Mouse (Mus musculus): ENCODE measurements at regions not wholly inside any gene's neighbourhood (a gene's known extent, or its start where the extent isn't known, plus 50 kb on each side); places are given as distances from the start of the nearest gene placed in this dataset.

GRCm38 (mm10) chr2:75418689-75419088 is 240.4 kb upstream of the Hnrnpa3 start:
- in situ Hi-C loops (cut with MboI; ENCODE audit: low pct_unique_long_range_greater_than_20kb in 1 of 2, low sequenced_read_pairs in 2 of 2, unreplicated experiment in 1 of 2) = no loop called here

GRCm38 (mm10) chr2:75419142-75419541 is 239.9 kb upstream of the Hnrnpa3 start:
- in situ Hi-C loops (cut with MboI; ENCODE audit: low pct_unique_long_range_greater_than_20kb in 1 of 2, low sequenced_read_pairs in 2 of 2, unreplicated experiment in 1 of 2) = no loop called here

- in situ Hi-C loops (cut with MboI; ENCODE audit: low pct_unique_long_range_greater_than_20kb in 1 of 2, low sequenced_read_pairs in 2 of 2, unreplicated experiment in 1 of 2) = no loop called here
Measured at GRCm38 (mm10) chr2:75422798-75423685, 236.0 kb upstream of the Hnrnpa3 start.

- in situ Hi-C loops (cut with MboI; ENCODE audit: low pct_unique_long_range_greater_than_20kb in 1 of 2, low sequenced_read_pairs in 2 of 2, unreplicated experiment in 1 of 2) = no loop called here
Measured at GRCm38 (mm10) chr2:75423872-75424271, 235.2 kb upstream of the Hnrnpa3 start.

- in situ Hi-C loops (cut with MboI; ENCODE audit: low pct_unique_long_range_greater_than_20kb in 1 of 2, low sequenced_read_pairs in 2 of 2, unreplicated experiment in 1 of 2) = no loop called here
Measured at GRCm38 (mm10) chr2:75424363-75424762, 234.7 kb upstream of the Hnrnpa3 start.

GRCm38 (mm10) chr2:75424911-75425310 is 234.2 kb upstream of the Hnrnpa3 start:
- in situ Hi-C loops (cut with MboI; ENCODE audit: low pct_unique_long_range_greater_than_20kb in 1 of 2, low sequenced_read_pairs in 2 of 2, unreplicated experiment in 1 of 2) = no loop called here

- in situ Hi-C loops (cut with MboI; ENCODE audit: low pct_unique_long_range_greater_than_20kb in 1 of 2, low sequenced_read_pairs in 2 of 2, unreplicated experiment in 1 of 2) = no loop called here
Measured at GRCm38 (mm10) chr2:75425384-75425783, 233.7 kb upstream of the Hnrnpa3 start.

- in situ Hi-C loops (cut with MboI; ENCODE audit: low pct_unique_long_range_greater_than_20kb in 1 of 2, low sequenced_read_pairs in 2 of 2, unreplicated experiment in 1 of 2) = no loop called here
Measured at GRCm38 (mm10) chr2:75425791-75426190, 233.3 kb upstream of the Hnrnpa3 start.

GRCm38 (mm10) chr2:75427936-75428458 is 231.1 kb upstream of the Hnrnpa3 start:
- in situ Hi-C loops (cut with MboI; ENCODE audit: low pct_unique_long_range_greater_than_20kb in 1 of 2, low sequenced_read_pairs in 2 of 2, unreplicated experiment in 1 of 2) = no loop called here

GRCm38 (mm10) chr2:75430161-75430940 is 228.7 kb upstream of the Hnrnpa3 start:
- in situ Hi-C loops (cut with MboI; ENCODE audit: low pct_unique_long_range_greater_than_20kb in 1 of 2, low sequenced_read_pairs in 2 of 2, unreplicated experiment in 1 of 2) = no loop called here

- in situ Hi-C loops (cut with MboI; ENCODE audit: low pct_unique_long_range_greater_than_20kb in 1 of 2, low sequenced_read_pairs in 2 of 2, unreplicated experiment in 1 of 2) = no loop called here
Measured at GRCm38 (mm10) chr2:75431981-75432380, 227.1 kb upstream of the Hnrnpa3 start.

GRCm38 (mm10) chr2:75434521-75434920 is 224.5 kb upstream of the Hnrnpa3 start:
- in situ Hi-C loops (cut with MboI; ENCODE audit: low pct_unique_long_range_greater_than_20kb in 1 of 2, low sequenced_read_pairs in 2 of 2, unreplicated experiment in 1 of 2) = no loop called here

GRCm38 (mm10) chr2:75439522-75440230 is 219.4 kb upstream of the Hnrnpa3 start:
- in situ Hi-C loops (cut with MboI; ENCODE audit: low pct_unique_long_range_greater_than_20kb in 1 of 2, low sequenced_read_pairs in 2 of 2, unreplicated experiment in 1 of 2) = no loop called here

GRCm38 (mm10) chr2:75442632-75443031 is 216.4 kb upstream of the Hnrnpa3 start:
- in situ Hi-C loops (cut with MboI; ENCODE audit: low pct_unique_long_range_greater_than_20kb in 1 of 2, low sequenced_read_pairs in 2 of 2, unreplicated experiment in 1 of 2) = no loop called here

- in situ Hi-C loops (cut with MboI; ENCODE audit: low pct_unique_long_range_greater_than_20kb in 1 of 2, low sequenced_read_pairs in 2 of 2, unreplicated experiment in 1 of 2) = no loop called here
Measured at GRCm38 (mm10) chr2:75445189-75445588, 213.9 kb upstream of the Hnrnpa3 start.

- in situ Hi-C loops (cut with MboI; ENCODE audit: low pct_unique_long_range_greater_than_20kb in 1 of 2, low sequenced_read_pairs in 2 of 2, unreplicated experiment in 1 of 2) = no loop called here
Measured at GRCm38 (mm10) chr2:75446996-75447715, 211.9 kb upstream of the Hnrnpa3 start.

GRCm38 (mm10) chr2:75448221-75448620 is 210.8 kb upstream of the Hnrnpa3 start:
- in situ Hi-C loops (cut with MboI; ENCODE audit: low pct_unique_long_range_greater_than_20kb in 1 of 2, low sequenced_read_pairs in 2 of 2, unreplicated experiment in 1 of 2) = no loop called here

- in situ Hi-C loops (cut with MboI; ENCODE audit: low pct_unique_long_range_greater_than_20kb in 1 of 2, low sequenced_read_pairs in 2 of 2, unreplicated experiment in 1 of 2) = no loop called here
Measured at GRCm38 (mm10) chr2:75451846-75452267, 207.2 kb upstream of the Hnrnpa3 start.
